Mouse (Mus musculus) MEL (cell line): Measurements from ENCODE around the gene Mfng. TPM values are rescaled to one million over a fixed set of nuclear protein-coding genes. Genes with fewer than 3 reads are reported as not detected.

ENCODE experiments used
- DNase-seq: peaks from one replicate; pipeline ENCODE4 v3.0.0; 2011; ENCODE audit warnings: low read depth, low spot score
- H3K27ac ChIP-seq: 2 replicates; pipeline ENCODE4 v1.5.1; 2012; ENCODE audit warnings: low read depth, mild to moderate bottlenecking, control low read depth, low read length, moderate library complexity; ENCODE audit not compliant: control insufficient read depth
- H3K27me3 ChIP-seq, 2 experiments: fragments of 150-350 bp in 1 of 2; sonication (generic) in 1 of 2; 2 replicates each; pipeline ENCODE4 v1.6.1; 2012; ENCODE audit warnings: low read length in 2 of 2, mild to moderate bottlenecking in 2 of 2, improper control_type of control experiment in 1 of 2, moderate library complexity in 1 of 2; ENCODE audit not compliant: insufficient read depth in 2 of 2, control insufficient read depth in 1 of 2
- H3K36me3 ChIP-seq, 2 experiments: 2 replicates each; pipeline ENCODE4 v1.6.1; 2012 to 2014; ENCODE audit warnings: low read length in 2 of 2, improper control_type of control experiment in 1 of 2, inconsistent platforms in 1 of 2, mild to moderate bottlenecking in 1 of 2; ENCODE audit not compliant: insufficient read depth in 2 of 2, control insufficient read depth in 1 of 2
- H3K4me1 ChIP-seq, 2 experiments: fragments of 150-350 bp in 1 of 2; sonication (generic) in 1 of 2; 2 replicates each; pipeline ENCODE4 v1.6.1; 2012; ENCODE audit warnings: low read length in 2 of 2, improper control_type of control experiment in 1 of 2, mild to moderate bottlenecking in 1 of 2; ENCODE audit not compliant: insufficient read depth in 2 of 2, control insufficient read depth in 1 of 2
- H3K4me3 ChIP-seq, 2 experiments: fragments of 150-350 bp in 1 of 2; sonication (generic) in 1 of 2; 2 replicates each; pipeline ENCODE4 v1.5.1; 2012; ENCODE audit warnings: low read depth in 2 of 2, low read length in 2 of 2, mild to moderate bottlenecking in 2 of 2, moderate library complexity in 2 of 2, control low read depth in 1 of 2, improper control_type of control experiment in 1 of 2; ENCODE audit not compliant: control insufficient read depth in 1 of 2, insufficient read depth in 1 of 2
- H3K79me2 ChIP-seq: 2 replicates; pipeline ENCODE4 v1.6.1; 2012; ENCODE audit warnings: mild to moderate bottlenecking, low read length, moderate library complexity; ENCODE audit not compliant: control insufficient read depth, poor library complexity, insufficient read depth
- H3K9ac ChIP-seq: 2 replicates; pipeline ENCODE4 v1.6.1; 2012; ENCODE audit warnings: low read depth, mild to moderate bottlenecking, control low read depth, low read length, moderate library complexity; ENCODE audit not compliant: control insufficient read depth, poor library complexity, severe bottlenecking
- H3K9me3 ChIP-seq: fragments of 150-350 bp; sonication (generic); replicated peaks from 2 replicates; pipeline ENCODE4 v1.6.1; 2012; ENCODE audit warnings: mild to moderate bottlenecking, low read length, improper control_type of control experiment, moderate library complexity; ENCODE audit not compliant: insufficient read depth
- CHD1 ChIP-seq: IDR thresholded peaks from 2 replicates; pipeline ENCODE4 v1.6.1; 2012; ENCODE audit warnings: low read depth, mild to moderate bottlenecking, inconsistent platforms, low read length, improper control_type of control experiment
- CTCF ChIP-seq, 3 experiments: IDR thresholded peaks in 2 of 3; conservative IDR thresholded peaks in 1 of 3; 2 replicates each; pipeline ENCODE4 v1.5.1; 2011 to 2012; ENCODE audit warnings: low read length in 3 of 3, low read depth in 2 of 3, mild to moderate bottlenecking in 2 of 3, improper control_type of control experiment in 1 of 3, inconsistent platforms in 1 of 3, mixed read lengths in 1 of 3, moderate library complexity in 1 of 3; ENCODE audit not compliant: control insufficient read depth in 1 of 3, insufficient read depth in 1 of 3, poor library complexity in 1 of 3, severe bottlenecking in 1 of 3
- ETS1 ChIP-seq: IDR thresholded peaks from 2 replicates; pipeline ENCODE4 v1.6.1; 2012; ENCODE audit warnings: low read depth, mild to moderate bottlenecking, inconsistent platforms, low read length, improper control_type of control experiment, moderate library complexity
- MAFK ChIP-seq: IDR thresholded peaks from 2 replicates; pipeline ENCODE4 v1.6.1; 2011; ENCODE audit warnings: low read depth, mild to moderate bottlenecking, low read length, improper control_type of control experiment, borderline replicate concordance
- MAX ChIP-seq: IDR thresholded peaks from 2 replicates; pipeline ENCODE4 v1.6.1; 2011; ENCODE audit warnings: low read length, improper control_type of control experiment
- MAZ ChIP-seq: IDR thresholded peaks from 2 replicates; pipeline ENCODE4 v1.6.1; 2012; ENCODE audit warnings: low read depth, mild to moderate bottlenecking, inconsistent platforms, low read length, improper control_type of control experiment
- POLR2AphosphoS5 ChIP-seq: IDR thresholded peaks from 2 replicates; pipeline ENCODE4 v1.6.1; 2012; ENCODE audit warnings: low read depth, borderline replicate concordance, mild to moderate bottlenecking, inconsistent platforms, low read length, moderate library complexity, mixed read lengths
- TAL1 ChIP-seq: IDR thresholded peaks from 2 replicates; pipeline ENCODE4 v1.6.1; 2012; ENCODE audit warnings: mild to moderate bottlenecking, inconsistent platforms, low read length, moderate library complexity, mixed read lengths
- TCF12 ChIP-seq: IDR thresholded peaks from 2 replicates; pipeline ENCODE4 v1.6.1; 2014; ENCODE audit warnings: low read depth, mild to moderate bottlenecking, inconsistent platforms, low read length, improper control_type of control experiment, moderate library complexity
- UBTF ChIP-seq: IDR thresholded peaks from 2 replicates; pipeline ENCODE4 v1.6.1; 2012; ENCODE audit warnings: low read depth, mild to moderate bottlenecking, inconsistent platforms, low read length, improper control_type of control experiment, moderate library complexity, borderline replicate concordance; ENCODE audit not compliant: insufficient read depth
- USF1 ChIP-seq: IDR thresholded peaks from 2 replicates; pipeline ENCODE4 v1.6.1; 2014; ENCODE audit warnings: low read depth, mild to moderate bottlenecking, inconsistent platforms, low read length, improper control_type of control experiment, moderate library complexity
- USF2 ChIP-seq, 2 experiments: IDR thresholded peaks; 2 replicates each; pipeline ENCODE4 v1.6.1; 2011 to 2012; ENCODE audit warnings: improper control_type of control experiment in 2 of 2, low read length in 2 of 2, borderline replicate concordance in 1 of 2, inconsistent platforms in 1 of 2, low read depth in 1 of 2, mild to moderate bottlenecking in 1 of 2; ENCODE audit not compliant: insufficient read depth in 1 of 2
- ZKSCAN1 ChIP-seq: IDR thresholded peaks from 2 replicates; pipeline ENCODE4 v1.6.1; 2012; ENCODE audit warnings: low read depth, mild to moderate bottlenecking, inconsistent platforms, low read length, improper control_type of control experiment, moderate library complexity
- ZNF384 ChIP-seq: IDR thresholded peaks from 2 replicates; pipeline ENCODE4 v1.6.1; 2012; ENCODE audit warnings: low read depth, mild to moderate bottlenecking, inconsistent platforms, low read length, improper control_type of control experiment
- polyA plus RNA-seq, 2 experiments: library from polyadenylated mRNA; stranded (reverse) in 1 of 2; unstranded in 1 of 2; fragments of >175 nt in 1 of 2; fragments of >200 nt in 1 of 2; gene quantifications; 2 replicates each; pipeline versions ENCODE4 v1.2.1 to v1.2.4; 2012; ENCODE audit warnings: low replicate concordance in 2 of 2, low read depth in 1 of 2; ENCODE audit not compliant: insufficient read length in 2 of 2, insufficient read depth in 1 of 2, missing spikeins in 1 of 2
- total RNA-seq: library from RNA; depleted of rRNA; stranded (reverse); fragments of 300-350 nt; gene quantifications from 2 replicates; pipeline ENCODE4 v1.2.3, GENCODE M21; 2012

Mfng gene
- total and polyA plus RNA-seq, 3 experiments, result 17.8 to 27.1 TPM; not detected in 1

GRCm38 (mm10) chr15:78785258-78785657, 12.0 kb upstream of the Mfng start:
- Histone ChIP-seq H3K79me2 (no peaks in the 10 kb centered on the region), H3K4me1 (no peaks in the 10 kb centered on the region), H3K4me3 (no peak overlapping the region), H3K27ac (no peak overlapping the region), H3K36me3 (no peaks in the 10 kb centered on the region), H3K9me3 (no peaks in the 10 kb centered on the region), H3K9ac (no peak overlapping the region), H3K27me3 (no peaks in the 10 kb centered on the region)
- DNase-seq, result no peak
- TF ChIP-seq TAL1, result no peak
- TF ChIP-seq TCF12, result no peak
- no peak for TF ChIP-seq MAZ
- no peak for TF ChIP-seq ZKSCAN1
- no peak for TF ChIP-seq MAFK

DNA sequence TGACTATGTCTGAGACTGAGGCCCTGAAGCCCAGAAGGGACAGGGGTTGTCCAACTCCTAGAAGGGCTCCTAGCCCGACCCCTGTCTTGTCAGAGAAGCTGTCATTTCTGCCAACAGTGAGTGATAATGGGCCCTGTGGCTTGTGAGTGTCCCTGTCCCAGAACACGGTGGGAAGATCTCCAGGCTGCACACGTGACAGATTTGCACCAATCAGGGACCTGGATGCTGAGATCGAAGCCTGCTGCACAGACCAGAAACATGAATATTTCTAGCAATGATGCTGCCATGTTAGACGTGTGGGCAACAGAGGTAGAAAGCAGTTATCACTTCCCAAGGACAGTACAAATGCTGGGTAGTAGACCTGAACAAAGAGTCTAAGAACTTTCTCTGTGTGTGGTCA, 11.2 kb upstream of the Mfng start:
- no peaks in the 10 kb centered on the region for H3K9me3 ChIP-seq
- no peaks in the 10 kb centered on the region for H3K27me3 ChIP-seq
- H3K79me2 ChIP-seq, result no peaks in the 10 kb centered on the region
- H3K4me1 ChIP-seq, result no peaks in the 10 kb centered on the region
- H3K4me3 ChIP-seq, result no peak overlapping the region
- H3K9ac ChIP-seq, result no peak overlapping the region
- H3K36me3 ChIP-seq, result no peaks in the 10 kb centered on the region
- H3K27ac ChIP-seq, result no peak overlapping the region
- peak; percentile 36 for DNase-seq
- TF ChIP-seq UBTF, result no peak
- TF ChIP-seq USF1, result peak; percentile 94
- peak; percentile 80 for TF ChIP-seq MAX
- no peak for TF ChIP-seq ZNF384
- no peak for TF ChIP-seq ETS1
- TF ChIP-seq POLR2AphosphoS5, result no peak
- TF ChIP-seq USF2 (IDR thresholded peaks at IDR 0.05; ENCODE audit: borderline replicate concordance in 1 of 2, insufficient read depth in 1 of 2, low read depth in 1 of 2, low read length in 2 of 2), result peak; percentile 28 to 73; a peak in 2 of 4 replicates
- TF ChIP-seq, all 39 proteins: peak for 3

DNA sequence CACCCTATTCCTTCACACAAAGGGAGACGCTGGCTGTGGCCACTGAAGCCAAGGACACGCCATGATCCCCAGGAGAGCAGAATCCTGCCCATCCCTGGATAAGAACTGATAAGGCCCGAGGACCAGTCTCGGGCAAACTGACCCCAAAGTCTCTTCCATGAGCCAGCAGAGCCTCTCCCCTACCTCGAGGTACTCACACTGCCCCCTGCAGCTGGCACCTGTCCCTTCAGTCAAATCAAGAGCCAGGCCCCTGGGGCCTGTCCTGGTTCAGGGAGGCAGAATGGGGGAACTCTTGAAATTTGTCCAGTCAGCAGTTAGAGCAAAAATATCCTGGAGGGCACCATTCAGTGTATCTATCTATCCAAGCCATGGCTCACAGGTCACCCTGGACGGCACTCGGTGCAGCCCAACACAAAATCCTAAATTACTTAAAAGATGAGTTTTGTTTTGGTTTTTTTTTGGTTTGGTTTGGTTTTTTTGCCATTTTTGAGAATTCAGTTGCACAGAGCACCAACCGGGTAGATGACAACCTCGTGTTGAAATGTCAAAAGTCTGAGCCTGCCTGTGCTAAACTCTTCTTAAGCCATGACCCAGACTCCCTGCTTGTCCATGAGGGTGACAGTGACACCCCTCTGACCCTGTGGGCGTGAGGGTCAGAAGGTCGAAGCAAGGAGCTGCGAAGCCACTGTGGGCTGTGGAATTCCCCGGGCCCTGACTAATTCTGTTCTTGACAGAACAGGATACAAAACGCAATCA, 9.3 kb upstream of the Mfng start:
- DNase-seq, result no peak
- Histone ChIP-seq H3K4me1 (no peaks in the 10 kb centered on the region), H3K36me3 (no peaks in the 10 kb centered on the region), H3K9ac (no peak overlapping the region), H3K79me2 (no peaks in the 10 kb centered on the region), H3K4me3 (no peak overlapping the region), H3K27ac (no peak overlapping the region), H3K27me3 (no peaks in the 10 kb centered on the region), H3K9me3 (no peaks in the 10 kb centered on the region)
- TF ChIP-seq CTCF (IDR thresholded peaks at IDR 0.05 in 2 of 3, conservative IDR thresholded peaks at IDR 0.05 in 1 of 3; ENCODE audit: control insufficient read depth in 1 of 3, insufficient read depth in 1 of 3, low read depth in 2 of 3, low read length in 3 of 3, poor library complexity in 1 of 3, severe bottlenecking in 1 of 3) (peak in 1 of 3 experiments; percentile 21; a peak in 3 of 6 replicates), CHD1 (no peak)
